Mouse (Mus musculus): Measurements from ENCODE around the gene Dab1. TPM values are rescaled to one million over a fixed set of nuclear protein-coding genes. Genes with fewer than 3 reads are reported as not detected.
A peak's percentile ranks its signal among the peaks of the same experiment; 100 is the strongest.

The Dab1 gene
- polyA plus RNA-seq, 1 experiment from 2014 or later: 55.4 TPM

- ATAC-seq (ENCODE audit: low FRiP score) (no peak), DNase-seq (ENCODE audit: low spot score) (no peak)
- H3K36me3 ChIP-seq (ENCODE audit: control insufficient read depth, insufficient read depth, low read length): no peaks in the 10 kb centered on the region
- no peaks in the 10 kb centered on the region for H3K27me3 ChIP-seq (ENCODE audit: control insufficient read depth, insufficient read depth, low read length)
- no peak overlapping the region for H3K9ac ChIP-seq (ENCODE audit: low read depth, low read length)
- no peaks in the 10 kb centered on the region for H3K9me3 ChIP-seq (ENCODE audit: control insufficient read depth, low read length)
- no peak overlapping the region for H3K4me3 ChIP-seq (ENCODE audit: low read depth, low read length)
- H3K27ac ChIP-seq (ENCODE audit: low read depth, low read length): no peak overlapping the region
- no peak overlapping the region for H3K4me2 ChIP-seq (replicated peaks; ENCODE audit: low read depth, low read length)
- no peaks in the 10 kb centered on the region for H3K4me1 ChIP-seq (replicated peaks; ENCODE audit: control insufficient read depth, insufficient read depth, low read length)
- WGBS: 81% methylated on average over 12 of the region's 12 CpGs
Observed at GRCm38 (mm10) chr4:104662841-104663614, 1043.9 kb downstream of the Dab1 start.

- Histone ChIP-seq H3K4me1 (replicated peaks; ENCODE audit: control insufficient read depth, insufficient read depth, low read length) (no peaks in the 10 kb centered on the region), H3K4me2 (replicated peaks; ENCODE audit: low read depth, low read length) (no peak overlapping the region), H3K27ac (ENCODE audit: low read depth, low read length) (no peak overlapping the region), H3K36me3 (ENCODE audit: control insufficient read depth, insufficient read depth, low read length) (no peaks in the 10 kb centered on the region), H3K9me3 (ENCODE audit: control insufficient read depth, low read length) (no peaks in the 10 kb centered on the region), H3K4me3 (ENCODE audit: low read depth, low read length) (no peak overlapping the region), H3K27me3 (ENCODE audit: control insufficient read depth, insufficient read depth, low read length) (no peaks in the 10 kb centered on the region), H3K9ac (ENCODE audit: low read depth, low read length) (no peak overlapping the region)
- ATAC-seq (ENCODE audit: low FRiP score) (no peak), DNase-seq (ENCODE audit: low spot score) (peak; percentile 70)
Observed at GRCm38 (mm10) chr4:104665553-104665952, 1046.4 kb downstream of the Dab1 start.

- Histone ChIP-seq H3K4me2 (replicated peaks; ENCODE audit: low read depth, low read length) (no peak overlapping the region), H3K27me3 (ENCODE audit: control insufficient read depth, insufficient read depth, low read length) (no peaks in the 10 kb centered on the region), H3K4me3 (ENCODE audit: low read depth, low read length) (no peak overlapping the region), H3K4me1 (replicated peaks; ENCODE audit: control insufficient read depth, insufficient read depth, low read length) (no peaks in the 10 kb centered on the region; the same call in 1 of the 2 replicates), H3K27ac (ENCODE audit: low read depth, low read length) (no peak overlapping the region), H3K9ac (ENCODE audit: low read depth, low read length) (no peak overlapping the region), H3K9me3 (ENCODE audit: control insufficient read depth, low read length) (no peaks in the 10 kb centered on the region), H3K36me3 (ENCODE audit: control insufficient read depth, insufficient read depth, low read length) (no peaks in the 10 kb centered on the region)
- no peak for ATAC-seq (ENCODE audit: low FRiP score)
- WGBS: 85% methylated on average over 10 of the region's 10 CpGs
- DNase-seq (ENCODE audit: low spot score): no peak
Observed at GRCm38 (mm10) chr4:104666831-104667551, 1047.8 kb downstream of the Dab1 start.

GRCm38 (mm10) chr4:104668061-104668460, 1048.9 kb downstream of the Dab1 start:
- WGBS: 83% methylated on average over 6 of the region's 6 CpGs
- no peak overlapping the region for H3K9ac ChIP-seq (ENCODE audit: low read depth, low read length)
- no peak overlapping the region for H3K27ac ChIP-seq (ENCODE audit: low read depth, low read length)
- no peaks in the 10 kb centered on the region for H3K27me3 ChIP-seq (ENCODE audit: control insufficient read depth, insufficient read depth, low read length)
- H3K4me1 ChIP-seq (replicated peaks; ENCODE audit: control insufficient read depth, insufficient read depth, low read length): no peaks in the 10 kb centered on the region; the same call in 1 of the 2 replicates
- no peaks in the 10 kb centered on the region for H3K36me3 ChIP-seq (ENCODE audit: control insufficient read depth, insufficient read depth, low read length)
- no peak overlapping the region for H3K4me2 ChIP-seq (replicated peaks; ENCODE audit: low read depth, low read length)
- no peak overlapping the region for H3K4me3 ChIP-seq (ENCODE audit: low read depth, low read length)
- ATAC-seq (ENCODE audit: low FRiP score): no peak
- DNase-seq (ENCODE audit: low spot score): no peak
- no peaks in the 10 kb centered on the region for H3K9me3 ChIP-seq (ENCODE audit: control insufficient read depth, low read length)

GRCm38 (mm10) chr4:104669406-104669805, 1050.2 kb downstream of the Dab1 start:
- no peak for ATAC-seq (ENCODE audit: low FRiP score)

GRCm38 (mm10) chr4:104670741-104671140, 1051.6 kb downstream of the Dab1 start:
- DNase-seq (ENCODE audit: low spot score) (no peak), ATAC-seq (ENCODE audit: low FRiP score) (no peak)
- Histone ChIP-seq H3K4me3 (ENCODE audit: low read depth, low read length) (no peak overlapping the region), H3K27ac (ENCODE audit: low read depth, low read length) (no peak overlapping the region), H3K27me3 (ENCODE audit: control insufficient read depth, insufficient read depth, low read length) (no peaks in the 10 kb centered on the region), H3K9ac (ENCODE audit: low read depth, low read length) (no peak overlapping the region), H3K9me3 (ENCODE audit: control insufficient read depth, low read length) (no peaks in the 10 kb centered on the region), H3K36me3 (ENCODE audit: control insufficient read depth, insufficient read depth, low read length) (no peaks in the 10 kb centered on the region), H3K4me2 (replicated peaks; ENCODE audit: low read depth, low read length) (no peak overlapping the region), H3K4me1 (replicated peaks; ENCODE audit: control insufficient read depth, insufficient read depth, low read length) (no peaks in the 10 kb centered on the region; the same call in 1 of the 2 replicates)

More at GRCm38 (mm10) chr4:104669406-104669805, 1050.2 kb downstream of the Dab1 start:
- Histone ChIP-seq H3K27me3 (ENCODE audit: control insufficient read depth, insufficient read depth, low read length) (no peaks in the 10 kb centered on the region), H3K4me3 (ENCODE audit: low read depth, low read length) (no peak overlapping the region), H3K27ac (ENCODE audit: low read depth, low read length) (no peak overlapping the region), H3K4me1 (replicated peaks; ENCODE audit: control insufficient read depth, insufficient read depth, low read length) (no peaks in the 10 kb centered on the region; the same call in 1 of the 2 replicates), H3K9ac (ENCODE audit: low read depth, low read length) (no peak overlapping the region), H3K36me3 (ENCODE audit: control insufficient read depth, insufficient read depth, low read length) (no peaks in the 10 kb centered on the region), H3K4me2 (replicated peaks; ENCODE audit: low read depth, low read length) (no peak overlapping the region), H3K9me3 (ENCODE audit: control insufficient read depth, low read length) (no peaks in the 10 kb centered on the region)
- WGBS: 94% methylated on average over 3 of the region's 3 CpGs
- no peak for DNase-seq (ENCODE audit: low spot score)

GRCm38 (mm10) chr4:104673317-104673716, 1054.2 kb downstream of the Dab1 start:
- no peak overlapping the region for H3K4me3 ChIP-seq (ENCODE audit: low read depth, low read length)
- no peak overlapping the region for H3K4me2 ChIP-seq (replicated peaks; ENCODE audit: low read depth, low read length)
- H3K9me3 ChIP-seq (ENCODE audit: control insufficient read depth, low read length): no peaks in the 10 kb centered on the region
- DNase-seq (ENCODE audit: low spot score) (no peak), ATAC-seq (ENCODE audit: low FRiP score) (no peak)
- no peaks in the 10 kb centered on the region; the same call in 1 of the 2 replicates for H3K4me1 ChIP-seq (replicated peaks; ENCODE audit: control insufficient read depth, insufficient read depth, low read length)
- WGBS: 83% methylated on average over 3 of the region's 3 CpGs
- no peaks in the 10 kb centered on the region for H3K27me3 ChIP-seq (ENCODE audit: control insufficient read depth, insufficient read depth, low read length)
- H3K27ac ChIP-seq (ENCODE audit: low read depth, low read length): no peak overlapping the region
- no peaks in the 10 kb centered on the region for H3K36me3 ChIP-seq (ENCODE audit: control insufficient read depth, insufficient read depth, low read length)
- no peak overlapping the region for H3K9ac ChIP-seq (ENCODE audit: low read depth, low read length)

GRCm38 (mm10) chr4:104674706-104675105, 1055.5 kb downstream of the Dab1 start:
- Histone ChIP-seq H3K27ac (ENCODE audit: low read depth, low read length) (no peak overlapping the region), H3K36me3 (ENCODE audit: control insufficient read depth, insufficient read depth, low read length) (no peaks in the 10 kb centered on the region), H3K9me3 (ENCODE audit: control insufficient read depth, low read length) (no peaks in the 10 kb centered on the region), H3K4me2 (replicated peaks; ENCODE audit: low read depth, low read length) (no peak overlapping the region), H3K4me1 (replicated peaks; ENCODE audit: control insufficient read depth, insufficient read depth, low read length) (no peaks in the 10 kb centered on the region; the same call in 1 of the 2 replicates), H3K27me3 (ENCODE audit: control insufficient read depth, insufficient read depth, low read length) (no peaks in the 10 kb centered on the region), H3K9ac (ENCODE audit: low read depth, low read length) (no peak overlapping the region), H3K4me3 (ENCODE audit: low read depth, low read length) (no peak overlapping the region)
- WGBS: 91% methylated on average over 5 of the region's 5 CpGs
- ATAC-seq (ENCODE audit: low FRiP score): no peak
- DNase-seq (ENCODE audit: low spot score): no peak

- no peaks in the 10 kb centered on the region for H3K4me1 ChIP-seq (replicated peaks; ENCODE audit: control insufficient read depth, insufficient read depth, low read length)
- WGBS: 86% methylated on average over 7 of the region's 7 CpGs
- H3K27ac ChIP-seq (ENCODE audit: low read depth, low read length): no peak overlapping the region
- no peak overlapping the region for H3K4me3 ChIP-seq (ENCODE audit: low read depth, low read length)
- no peak overlapping the region for H3K9ac ChIP-seq (ENCODE audit: low read depth, low read length)
- H3K36me3 ChIP-seq (ENCODE audit: control insufficient read depth, insufficient read depth, low read length): no peaks in the 10 kb centered on the region
- no peaks in the 10 kb centered on the region for H3K9me3 ChIP-seq (ENCODE audit: control insufficient read depth, low read length)
- no peak for DNase-seq (ENCODE audit: low spot score)
- ATAC-seq (ENCODE audit: low FRiP score): no peak
- no peak overlapping the region for H3K4me2 ChIP-seq (replicated peaks; ENCODE audit: low read depth, low read length)
- H3K27me3 ChIP-seq (ENCODE audit: control insufficient read depth, insufficient read depth, low read length): no peaks in the 10 kb centered on the region
Observed at GRCm38 (mm10) chr4:104678234-104678633, 1059.1 kb downstream of the Dab1 start.

Measured in hindbrain, embryonic 11.5 days (tissue).